Mouse (Mus musculus) CH12.LX (cell line): Measurements from ENCODE around the gene Iqcn.

Experiments used
- CTCF ChIP-seq, 2 experiments: IDR thresholded peaks in 1 of 2; conservative IDR thresholded peaks in 1 of 2; 2 replicates each; pipeline ENCODE4 v1.5.1; 2011 to 2012; ENCODE audit warnings: low read depth in 2 of 2, low read length in 2 of 2, improper control_type of control experiment in 1 of 2, inconsistent platforms in 1 of 2, mild to moderate bottlenecking in 1 of 2, moderate library complexity in 1 of 2
- EP300 ChIP-seq: IDR thresholded peaks from 2 replicates; pipeline ENCODE4 v1.6.1; 2011; ENCODE audit warnings: low read length, improper control_type of control experiment
- GABPA ChIP-seq: IDR thresholded peaks from 2 replicates; pipeline ENCODE4 v1.6.1; 2012; ENCODE audit warnings: low read depth, low read length, improper control_type of control experiment, inconsistent platforms; ENCODE audit not compliant: insufficient replicate concordance
- NELFE ChIP-seq: IDR thresholded peaks from 2 replicates; pipeline ENCODE4 v1.6.1; 2011; ENCODE audit warnings: low read depth, low read length, improper control_type of control experiment
- POLR2A ChIP-seq: IDR thresholded peaks from 2 replicates; pipeline ENCODE4 v1.6.1; 2011; ENCODE audit warnings: low read depth, mild to moderate bottlenecking, improper control_type of control experiment, low read length

DNA sequence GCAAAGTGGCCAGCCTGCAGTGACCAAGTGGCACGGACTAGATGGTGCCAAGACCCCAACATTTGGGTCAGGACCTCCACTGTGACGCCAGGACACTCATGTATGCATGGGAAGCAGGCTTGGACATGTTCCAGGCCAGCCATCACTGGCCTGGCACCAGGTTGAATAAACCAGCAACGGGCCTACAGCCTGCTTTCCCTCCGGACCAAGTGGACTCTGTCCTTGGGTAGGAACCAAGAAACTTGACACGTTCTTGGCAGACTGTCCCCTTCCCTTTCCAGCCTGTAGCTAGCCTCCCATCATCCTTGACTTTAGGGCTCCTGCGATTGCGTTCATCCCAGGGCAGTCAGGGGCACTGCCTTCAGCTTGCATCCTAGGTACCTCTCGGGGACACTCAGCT is 15.7 kb upstream of the Iqcn start:
- TF ChIP-seq POLR2A = no peak
- no peak for TF ChIP-seq GABPA
- no peak for TF ChIP-seq NELFE
- no peak for TF ChIP-seq EP300
- TF ChIP-seq CTCF (conservative IDR thresholded peaks at IDR 0.05 in 1 of 2, IDR thresholded peaks at IDR 0.05 in 1 of 2; ENCODE audit: low read depth in 2 of 2, low read length in 2 of 2) = no peak
